Mouse (Mus musculus): Measurements from ENCODE around the gene Peli1. TPM values are rescaled to one million over a fixed set of nuclear protein-coding genes. Genes with fewer than 3 reads are reported as not detected.
"Not testable (repeated sequence)": the region's sequence is repeated elsewhere in the genome, so short reads cannot be mapped to it uniquely, and the experiment has no call there.

Peli1 gene
- polyA plus RNA-seq, 1 experiment from 2014 or later, result 53.2 TPM

DNA sequence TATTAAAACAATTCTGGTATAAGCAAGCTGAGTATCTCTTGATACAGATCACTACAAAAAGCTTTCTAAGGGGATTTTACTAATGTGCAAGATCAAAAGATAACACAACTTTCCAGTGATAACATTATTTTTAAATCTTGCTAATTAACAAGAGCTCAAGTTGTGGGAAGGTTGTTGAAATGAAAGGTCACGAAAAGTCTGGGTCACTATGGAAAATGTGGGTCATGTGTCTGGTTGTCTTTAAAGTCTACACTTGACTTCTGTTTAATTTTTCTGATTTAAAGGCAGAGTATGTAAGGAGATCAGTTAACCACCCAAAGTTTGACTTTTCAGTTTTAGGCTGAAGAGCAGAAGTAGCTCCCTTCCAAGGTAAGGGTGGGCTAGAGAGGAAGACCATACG lies 90.5 kb downstream of the Peli1 start:
- H3K9me3 ChIP-seq, result no peaks in the 10 kb centered on the region
- DNase-seq (ENCODE audit: extremely low spot score, low spot score), result no peak
- H3K27me3 ChIP-seq (ENCODE audit: poor library complexity, severe bottlenecking), result no peaks in the 10 kb centered on the region
- H3K36me3 ChIP-seq (replicated peaks), result no peaks in the 10 kb centered on the region
- WGBS, result 82% methylated on average over 2 of the region's 2 CpGs
- H3K4me3 ChIP-seq, result no peak overlapping the region
- H3K27ac ChIP-seq, result no peak overlapping the region
- no peaks in the 10 kb centered on the region for H3K4me1 ChIP-seq

DNA sequence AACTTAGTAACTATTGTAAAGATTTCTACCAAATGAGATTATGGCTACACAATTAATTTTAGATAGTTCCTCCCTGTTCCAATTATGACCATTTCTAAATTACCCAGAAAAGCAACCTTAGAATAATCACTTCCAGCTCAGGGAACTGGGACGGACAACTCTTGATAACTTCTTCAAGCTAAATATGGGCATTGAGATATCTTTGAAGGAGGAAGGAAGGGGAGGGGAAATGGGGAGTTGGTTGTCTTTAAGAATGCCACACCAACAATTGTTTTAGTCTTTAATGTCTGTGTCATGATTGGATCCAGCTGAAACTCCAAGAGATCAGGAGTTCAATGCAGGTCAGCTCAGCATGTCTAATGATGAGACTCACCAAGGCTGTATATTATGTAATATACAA lies 91.6 kb downstream of the Peli1 start:
- Histone ChIP-seq H3K27me3 (ENCODE audit: poor library complexity, severe bottlenecking) (no peaks in the 10 kb centered on the region), H3K4me1 (no peaks in the 10 kb centered on the region), H3K9me3 (no peaks in the 10 kb centered on the region), H3K4me3 (no peak overlapping the region), H3K27ac (no peak overlapping the region), H3K36me3 (replicated peaks) (no peaks in the 10 kb centered on the region)
- WGBS, result 68% methylated on average over 1 of the region's 1 CpGs
- no peak for DNase-seq (ENCODE audit: extremely low spot score, low spot score)

DNA sequence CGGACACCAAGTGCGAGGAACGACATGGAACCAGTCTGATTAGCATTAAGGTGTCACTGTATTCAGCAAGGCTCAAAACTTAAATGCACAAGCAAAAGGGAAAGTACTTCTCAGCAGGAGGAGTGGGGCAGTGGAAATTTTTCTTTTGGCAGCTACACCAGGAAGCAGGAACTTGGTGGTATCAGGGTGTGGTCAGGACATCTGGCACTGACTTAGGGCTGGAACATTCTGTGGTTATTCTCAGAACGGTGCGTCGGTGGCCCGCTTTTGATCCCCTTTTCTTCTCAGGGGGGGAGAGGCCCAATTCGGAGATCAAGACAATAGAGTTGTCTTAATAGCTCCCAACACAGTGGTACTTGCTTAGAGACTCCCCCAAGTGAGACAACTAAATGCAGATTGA lies 100.7 kb downstream of the Peli1 start:
- not testable (repeated sequence) for H3K4me1 ChIP-seq; DNase-seq (ENCODE audit: extremely low spot score, low spot score); H3K36me3 ChIP-seq (replicated peaks); H3K27ac ChIP-seq; H3K9me3 ChIP-seq; H3K27me3 ChIP-seq (ENCODE audit: poor library complexity, severe bottlenecking); H3K4me3 ChIP-seq
- 99% methylated on average over 8 of the region's 8 CpGs for WGBS

DNA sequence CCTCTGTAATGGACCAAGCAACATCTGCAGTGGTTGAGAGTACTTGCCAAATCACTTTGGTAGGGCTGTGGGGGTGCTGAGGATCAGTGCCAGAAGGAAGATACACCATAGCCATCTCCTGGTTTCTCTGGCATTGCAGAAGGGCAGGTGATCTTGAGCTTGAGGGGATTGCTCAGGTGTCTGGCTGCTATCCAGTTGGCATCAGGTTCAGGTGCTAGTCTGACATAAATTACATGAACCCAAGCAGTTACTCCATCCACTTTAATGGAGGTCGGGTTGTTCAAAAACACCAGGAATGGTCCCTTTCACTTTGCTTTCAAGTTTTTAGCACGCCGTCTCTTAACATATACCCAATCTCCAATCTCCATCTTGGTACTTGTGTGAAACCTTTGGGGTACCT lies 103.8 kb downstream of the Peli1 start:
- Histone ChIP-seq H3K36me3 (replicated peaks) (no peaks in the 10 kb centered on the region), H3K4me3 (no peak overlapping the region), H3K27me3 (ENCODE audit: poor library complexity, severe bottlenecking) (no peaks in the 10 kb centered on the region), H3K27ac (no peak overlapping the region), H3K4me1 (no peaks in the 10 kb centered on the region), H3K9me3 (peaks cover 9% of the 10 kb centered on the region; the same call in 1 of the 2 replicates)
- 92% methylated on average over 3 of the region's 3 CpGs for WGBS
- DNase-seq (ENCODE audit: extremely low spot score, low spot score), result no peak

Other genes with a start within 250 kb of the Peli1 start
- 11.2 and 12.3 TPM in 2 replicates for gene Vps54, start 148.0 kb downstream of the Peli1 start, polyA plus RNA-seq (2016; fragmentation: Nextera tagmentation; extraction: Ambion mirVana)